Mouse (Mus musculus) frontal cortex, postnatal 36 days (tissue): Measurements from ENCODE around the gene Cdh16.
A peak's percentile ranks its signal among the peaks of the same experiment; 100 is the strongest.

Source experiments
- DNase-seq, 2 experiments: peaks; one replicate each; pipeline ENCODE4 v3.0.0; 2022; ENCODE audit warnings: low spot score in 2 of 2

Cdh16 gene

GRCm38 (mm10) chr8:104570436-104571343, 53.5 kb downstream of the Cdh16 start:
- DNase-seq: peak; percentile 85

GRCm38 (mm10) chr8:104569559-104569958, 54.6 kb downstream of the Cdh16 start:
- no peak for DNase-seq

GRCm38 (mm10) chr8:104565457-104565798, 58.8 kb downstream of the Cdh16 start:
- DNase-seq: no peak

GRCm38 (mm10) chr8:104564633-104565456, 59.4 kb downstream of the Cdh16 start:
- peak; percentile 72 to 82 for DNase-seq

GRCm38 (mm10) chr8:104560731-104561130, 63.5 kb downstream of the Cdh16 start:
- no peak for DNase-seq

GRCm38 (mm10) chr8:104557226-104557625, 67.0 kb downstream of the Cdh16 start:
- DNase-seq: no peak

GRCm38 (mm10) chr8:104555191-104555590, 69.0 kb downstream of the Cdh16 start:
- DNase-seq: no peak
